Mouse (Mus musculus) heart, adult 11 months (tissue): ENCODE measurements around the gene Crip1.
A peak's percentile ranks its signal among the peaks of the same experiment; 100 is the strongest.

Experiments
- DNase-seq: peaks from one replicate; pipeline ENCODE4 v3.0.0; 2022

Crip1 gene

GRCm38 (mm10) chr12:113131601-113132000 lies 14.5 kb upstream of the Crip1 start:
- peak; percentile 92 for DNase-seq

- DNase-seq: peak; percentile 100
Observed at GRCm38 (mm10) chr12:113132567-113132966, 13.5 kb upstream of the Crip1 start.

GRCm38 (mm10) chr12:113133260-113133659 lies 12.9 kb upstream of the Crip1 start:
- peak; percentile 97 for DNase-seq

GRCm38 (mm10) chr12:113133861-113134403 lies 12.2 kb upstream of the Crip1 start:
- peak; percentile 94 for DNase-seq

GRCm38 (mm10) chr12:113134502-113134901 lies 11.6 kb upstream of the Crip1 start:
- DNase-seq: peak; percentile 91

- peak; percentile 92 for DNase-seq
Observed at GRCm38 (mm10) chr12:113135401-113135800, 10.7 kb upstream of the Crip1 start.

GRCm38 (mm10) chr12:113136492-113137020 lies 9.6 kb upstream of the Crip1 start:
- DNase-seq: peak; percentile 92

- peak; percentile 98 for DNase-seq
Observed at GRCm38 (mm10) chr12:113137260-113138213, 8.6 kb upstream of the Crip1 start.

GRCm38 (mm10) chr12:113138291-113138690 lies 7.8 kb upstream of the Crip1 start:
- peak; percentile 91 for DNase-seq

- peak; percentile 95 for DNase-seq
Observed at GRCm38 (mm10) chr12:113138901-113139864, 6.9 kb upstream of the Crip1 start.

- peak; percentile 100 for DNase-seq
Observed at GRCm38 (mm10) chr12:113139908-113140615, 6.1 kb upstream of the Crip1 start, which contains the start of gene Crip2. Gene Crip2, plus strand, starts transcription at chr12:113140236.

- DNase-seq: peak; percentile 98
Observed at GRCm38 (mm10) chr12:113140616-113141411, 5.3 kb upstream of the Crip1 start.

GRCm38 (mm10) chr12:113141531-113141973 lies 4.6 kb upstream of the Crip1 start:
- DNase-seq: peak; percentile 98

GRCm38 (mm10) chr12:113142021-113142975 lies 3.8 kb upstream of the Crip1 start:
- peak; percentile 100 for DNase-seq

- peak; percentile 98 for DNase-seq
Observed at GRCm38 (mm10) chr12:113143164-113143563, 3.0 kb upstream of the Crip1 start.

- DNase-seq: peak; percentile 97
Observed at GRCm38 (mm10) chr12:113144001-113144756, 1.9 kb upstream of the Crip1 start.

- DNase-seq: peak; percentile 96
Observed at GRCm38 (mm10) chr12:113144886-113145285, 1.2 kb upstream of the Crip1 start.

GRCm38 (mm10) chr12:113145591-113145990 lies 525 bp upstream of the Crip1 start:
- DNase-seq: peak; percentile 96

- DNase-seq: peak; percentile 98
Observed at GRCm38 (mm10) chr12:113147481-113147880, 1.4 kb downstream of the Crip1 start.
